Mouse (Mus musculus): ENCODE data around the gene Gtf2b. TPM values are rescaled to one million over a fixed set of nuclear protein-coding genes. Genes with fewer than 3 reads are reported as not detected.

Gtf2b gene
- polyA plus RNA-seq, 1 experiment from 2014 or later: 71.2 TPM

DNA sequence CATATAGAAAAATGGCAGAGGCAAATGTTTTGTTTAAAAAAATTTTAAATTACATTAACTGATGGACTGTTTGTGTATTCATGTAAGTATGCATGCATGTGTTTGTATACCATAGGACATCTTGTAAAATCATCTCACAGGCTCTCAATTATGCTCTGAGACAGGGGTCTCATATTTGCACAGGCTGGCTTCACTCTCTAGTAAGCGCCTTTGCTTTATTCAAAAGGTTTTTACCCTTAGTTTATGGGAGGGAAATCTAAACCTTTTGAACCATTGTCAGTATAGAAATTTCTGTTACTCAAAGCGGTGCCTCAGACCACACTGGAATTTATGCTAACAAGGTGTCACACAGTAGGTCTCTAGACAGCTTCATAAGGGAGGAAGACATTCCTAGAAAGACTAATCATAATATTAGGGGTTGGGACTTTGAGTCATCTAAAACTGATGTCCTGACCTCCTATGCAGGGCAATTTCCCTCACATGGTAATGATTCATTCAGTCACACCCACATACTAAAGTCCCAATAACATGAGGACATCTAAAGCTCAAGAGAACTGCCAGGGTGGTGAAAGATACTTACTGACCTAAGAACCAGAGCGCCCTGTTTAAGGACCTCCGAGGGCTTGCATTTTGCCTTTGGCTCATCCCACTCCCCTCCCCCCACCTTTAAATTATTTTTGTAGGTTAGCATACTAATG is 61.8 kb downstream of the Gtf2b start:
- H3K27me3 ChIP-seq: no peaks in the 10 kb centered on the region
- WGBS: 91% methylated on average over 4 of the region's 4 CpGs

DNA sequence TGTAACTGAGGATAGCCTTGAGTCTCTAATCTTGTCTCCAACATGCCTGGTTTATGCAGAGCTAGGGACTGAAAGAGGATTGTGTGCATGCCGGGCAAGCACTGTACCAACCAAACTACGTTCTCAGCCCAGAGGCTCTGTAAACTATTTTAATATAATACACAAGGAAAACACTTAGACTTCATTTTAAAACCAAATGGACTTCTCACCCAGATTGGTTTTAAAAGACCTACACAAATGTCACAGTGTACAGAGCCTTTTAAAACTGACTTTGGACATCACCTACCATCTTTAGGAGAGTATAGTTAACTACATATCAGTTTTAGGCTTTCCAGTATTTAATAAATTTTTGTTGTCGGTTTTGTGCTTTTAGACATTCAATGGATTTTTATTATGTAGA is 68.1 kb downstream of the Gtf2b start:
- Histone ChIP-seq H3K27ac (replicated peaks) (no peak overlapping the region), H3K36me3 (peaks cover 12% of the 10 kb centered on the region), H3K4me3 (no peak overlapping the region), H3K9ac (no peak overlapping the region), H3K27me3 (no peaks in the 10 kb centered on the region), H3K9me3 (no peaks in the 10 kb centered on the region), H3K4me2 (no peak overlapping the region), H3K4me1 (replicated peaks) (no peaks in the 10 kb centered on the region)
- 91% methylated on average over 3 of the region's 3 CpGs for WGBS
- no peak for ATAC-seq (ENCODE audit: low FRiP score, low read depth)

More for the DNA sequence above, 61.8 kb downstream of the Gtf2b start:
- Histone ChIP-seq H3K9me3 (no peaks in the 10 kb centered on the region), H3K36me3 (peaks cover 13% of the 10 kb centered on the region), H3K27ac (replicated peaks) (no peak overlapping the region), H3K9ac (no peak overlapping the region), H3K4me1 (replicated peaks) (no peaks in the 10 kb centered on the region), H3K4me3 (no peak overlapping the region), H3K4me2 (no peak overlapping the region)
- ATAC-seq (ENCODE audit: low FRiP score, low read depth): no peak

Other genes starting within 250 kb of the Gtf2b start
- 2.2 and 2.7 TPM in 2 replicates for gene Gbp7, start 234.7 kb upstream of the Gtf2b start, polyA plus RNA-seq (2015; fragmentation: Nextera tagmentation; extraction: Ambion mirVana)
- gene Gbp3, start 205.0 kb upstream of the Gtf2b start, polyA plus RNA-seq (2015; fragmentation: Nextera tagmentation; extraction: Ambion mirVana): 1.4 and 1.9 TPM in 2 replicates
- gene Gbp2b, start 170.2 kb upstream of the Gtf2b start, polyA plus RNA-seq (2015; fragmentation: Nextera tagmentation; extraction: Ambion mirVana): not detected in 2 replicates
- gene Gbp2, start 144.4 kb upstream of the Gtf2b start, polyA plus RNA-seq (2015; fragmentation: Nextera tagmentation; extraction: Ambion mirVana): 0.64 and 1.8 TPM in 2 replicates
- gene Kyat3, start 64.0 kb upstream of the Gtf2b start, polyA plus RNA-seq (2015; fragmentation: Nextera tagmentation; extraction: Ambion mirVana): 5.4 and 5.6 TPM in 2 replicates
- 20.4 and 22.8 TPM in 2 replicates for gene Pkn2, start 117.0 kb downstream of the Gtf2b start, polyA plus RNA-seq (2015; fragmentation: Nextera tagmentation; extraction: Ambion mirVana)

All from hindbrain, embryonic 15.5 days (tissue).